Mouse (Mus musculus) liver, embryonic 16.5 days (tissue): ENCODE data around the gene Alk. TPM values are rescaled to one million over a fixed set of nuclear protein-coding genes. Genes with fewer than 3 reads are reported as not detected.

Source experiments
- ATAC-seq: fragments of 200-750 bp; cut with Nextera tagmentation; 2 replicates; pipeline ENCODE4 v1.8.0; 2017; ENCODE audit warnings: low read depth, mild to moderate bottlenecking, moderate number of reproducible peaks, moderate library complexity
- H3K27ac ChIP-seq: fragments of 300-500 bp; sonication (generic); 2 replicates; pipeline ENCODE4 v1.5.1; 2014; ENCODE audit warnings: mild to moderate bottlenecking, low read length
- H3K27me3 ChIP-seq: fragments of 300-500 bp; sonication (generic); 2 replicates; pipeline ENCODE4 v1.6.1; 2014; ENCODE audit warnings: low read depth, low read length, mixed read lengths; ENCODE audit not compliant: control insufficient read depth, insufficient read depth
- H3K36me3 ChIP-seq: fragments of 300-500 bp; sonication (generic); 2 replicates; pipeline ENCODE4 v1.6.1; 2014; ENCODE audit warnings: mild to moderate bottlenecking; ENCODE audit not compliant: control insufficient read depth, insufficient read depth
- H3K4me1 ChIP-seq: fragments of 300-500 bp; sonication (generic); 2 replicates; pipeline ENCODE4 v1.6.1; 2014; ENCODE audit warnings: low read depth, low read length, mixed read lengths; ENCODE audit not compliant: control insufficient read depth
- H3K4me2 ChIP-seq: fragments of 300-500 bp; sonication (generic); 2 replicates; pipeline ENCODE4 v1.6.1; 2014; ENCODE audit warnings: low read depth, low read length, mixed read lengths
- H3K4me3 ChIP-seq: fragments of 300-500 bp; sonication (generic); 2 replicates; pipeline ENCODE4 v1.5.1; 2014; ENCODE audit warnings: low read depth, mild to moderate bottlenecking, low read length
- H3K9ac ChIP-seq: fragments of 300-500 bp; sonication (generic); 2 replicates; pipeline ENCODE4 v1.6.1; 2014; ENCODE audit warnings: low read depth, low read length
- H3K9me3 ChIP-seq: fragments of 300-500 bp; sonication (generic); replicated peaks from 2 replicates; pipeline ENCODE4 v1.6.1; 2016; ENCODE audit warnings: low read length; ENCODE audit not compliant: control insufficient read depth
- WGBS: fragments of 180-500 bp; shearing (Covaris S2); extraction: QIAGEN DNeasy Blood & Tissue Kit; methylation state at CpG from one replicate; pipeline ENCODE4 v1.1.7; 2014; ENCODE audit not compliant: insufficient replicate concordance; 5-methylcytosine and 5-hydroxymethylcytosine counted together
- polyA plus RNA-seq: library from polyadenylated mRNA; unstranded; fragments of >200 nt; fragmentation: Nextera tagmentation; extraction: Ambion mirVana; gene quantifications from 2 replicates; pipeline ENCODE4 v1.2.1, GENCODE M21; 2015

Alk gene
- polyA plus RNA-seq, 1 experiment from 2014 or later = 0.07 TPM

DNA sequence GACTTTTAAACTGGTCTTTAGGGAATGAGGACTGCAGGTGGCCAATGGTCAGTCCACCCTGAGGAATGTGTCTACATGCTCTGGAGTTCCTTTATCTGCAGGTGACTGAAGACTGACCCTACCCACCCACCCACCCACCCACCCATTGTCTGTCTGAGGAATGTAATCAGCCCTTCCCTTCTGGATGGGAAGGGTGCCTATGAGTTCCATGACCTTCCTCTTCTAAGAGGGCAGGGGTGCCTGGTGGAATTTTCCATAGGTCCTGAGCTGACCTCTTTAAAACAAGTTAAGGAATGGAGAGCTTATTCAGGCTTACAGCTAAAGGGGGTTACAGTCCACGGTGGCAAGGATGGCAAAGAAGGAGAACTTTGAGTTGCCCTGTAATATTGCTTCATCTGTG is 43.7 kb downstream of the Alk start:
- 29% methylated on average over 1 of the region's 1 CpGs for WGBS
- no peak overlapping the region for H3K4me2 ChIP-seq
- no peak overlapping the region for H3K4me3 ChIP-seq
- H3K4me1 ChIP-seq = no peaks in the 10 kb centered on the region
- H3K36me3 ChIP-seq = no peaks in the 10 kb centered on the region
- ATAC-seq = no peak
- no peak overlapping the region for H3K27ac ChIP-seq
- H3K9me3 ChIP-seq = no peaks in the 10 kb centered on the region
- no peak overlapping the region for H3K9ac ChIP-seq
- H3K27me3 ChIP-seq = no peaks in the 10 kb centered on the region

DNA sequence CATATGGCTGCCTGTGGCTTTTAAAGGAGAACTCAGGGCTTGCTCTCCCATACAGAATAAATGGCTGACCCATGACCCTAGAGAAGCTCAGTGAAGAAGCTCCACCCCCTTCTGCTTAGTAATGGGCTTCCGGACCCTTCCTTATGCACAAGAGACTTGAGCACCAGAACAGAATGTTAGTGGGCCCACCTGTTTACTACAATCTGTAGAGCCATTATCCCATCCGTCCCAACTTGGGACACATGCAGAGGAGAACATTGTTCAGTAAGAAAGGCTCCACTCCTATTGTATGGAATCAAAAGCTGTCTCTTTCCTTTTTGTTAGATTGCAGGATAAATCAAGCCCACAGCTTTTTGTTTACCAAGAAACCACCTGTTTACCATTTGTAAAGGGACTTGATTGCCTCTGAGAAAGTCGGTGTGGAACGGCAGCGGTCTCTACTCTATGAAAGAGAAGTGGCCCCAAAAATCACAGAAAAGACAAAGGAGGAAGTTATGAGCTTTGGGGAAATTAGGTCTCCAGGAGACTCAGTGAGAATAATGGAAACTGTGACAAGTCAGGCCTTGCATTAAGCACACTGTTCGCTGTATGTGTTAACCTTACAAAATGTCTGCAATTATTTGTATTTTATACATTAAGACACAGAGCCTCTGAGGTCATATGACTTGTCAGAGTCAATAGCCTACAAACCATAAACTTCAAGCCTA is 47.2 kb downstream of the Alk start:
- no peak for ATAC-seq
- no peaks in the 10 kb centered on the region for H3K27me3 ChIP-seq
- no peak overlapping the region for H3K27ac ChIP-seq
- 67% methylated on average over 6 of the region's 6 CpGs for WGBS
- H3K9ac ChIP-seq = no peak overlapping the region
- no peak overlapping the region for H3K4me2 ChIP-seq
- H3K4me1 ChIP-seq = no peaks in the 10 kb centered on the region
- no peak overlapping the region for H3K4me3 ChIP-seq
- H3K36me3 ChIP-seq = no peaks in the 10 kb centered on the region
- H3K9me3 ChIP-seq = no peaks in the 10 kb centered on the region

DNA sequence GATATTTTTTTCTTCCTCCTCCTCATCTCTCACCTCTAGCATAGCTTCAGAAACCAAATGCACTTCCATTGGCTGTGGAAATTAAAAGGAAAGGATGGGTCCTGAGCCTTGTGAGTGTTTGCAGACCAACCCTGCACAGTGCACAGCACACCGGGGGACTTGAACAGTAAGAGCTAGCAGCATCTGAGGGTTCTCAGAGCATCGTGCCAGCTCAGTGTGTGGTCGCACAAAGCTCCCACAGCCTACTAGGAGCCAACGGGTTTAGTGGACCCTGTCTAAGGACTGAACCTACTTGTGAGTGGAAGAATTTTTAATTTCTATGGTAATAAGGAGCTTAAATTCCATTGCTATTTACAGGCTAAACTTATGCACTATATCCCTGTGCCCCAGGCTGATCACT is 58.2 kb downstream of the Alk start:
- no peaks in the 10 kb centered on the region for H3K36me3 ChIP-seq
- ATAC-seq = no peak
- no peaks in the 10 kb centered on the region for H3K4me1 ChIP-seq
- no peaks in the 10 kb centered on the region for H3K27me3 ChIP-seq
- no peak overlapping the region for H3K9ac ChIP-seq
- no peak overlapping the region for H3K4me3 ChIP-seq
- no peak overlapping the region for H3K27ac ChIP-seq
- H3K9me3 ChIP-seq = no peaks in the 10 kb centered on the region
- H3K4me2 ChIP-seq = no peak overlapping the region
- 61% methylated on average over 4 of the region's 4 CpGs for WGBS

DNA sequence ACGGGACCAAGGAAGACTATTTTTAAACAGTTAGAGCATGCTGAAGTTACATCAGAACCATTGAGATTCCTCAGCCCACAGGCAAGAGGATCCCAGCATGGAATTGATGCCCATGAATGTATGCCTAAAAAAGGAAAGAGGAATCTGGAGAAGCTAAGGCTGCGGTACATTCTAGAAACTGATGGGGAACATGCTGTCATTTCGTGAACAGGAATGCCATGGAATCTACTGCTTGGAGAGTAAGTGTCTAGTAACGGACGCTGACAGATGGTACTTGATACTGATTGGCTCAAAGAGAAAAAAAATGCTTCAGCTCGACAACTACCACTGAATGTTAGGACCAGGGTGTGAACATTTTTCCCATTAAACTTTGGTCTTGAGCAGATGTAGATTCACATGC is 69.1 kb downstream of the Alk start:
- H3K4me2 ChIP-seq = no peak overlapping the region
- no peak overlapping the region for H3K9ac ChIP-seq
- no peak for ATAC-seq
- H3K4me3 ChIP-seq = no peak overlapping the region
- H3K27me3 ChIP-seq = no peaks in the 10 kb centered on the region
- WGBS = 64% methylated on average over 6 of the region's 6 CpGs
- H3K4me1 ChIP-seq = no peaks in the 10 kb centered on the region
- no peaks in the 10 kb centered on the region for H3K9me3 ChIP-seq
- no peaks in the 10 kb centered on the region for H3K36me3 ChIP-seq
- no peak overlapping the region for H3K27ac ChIP-seq

DNA sequence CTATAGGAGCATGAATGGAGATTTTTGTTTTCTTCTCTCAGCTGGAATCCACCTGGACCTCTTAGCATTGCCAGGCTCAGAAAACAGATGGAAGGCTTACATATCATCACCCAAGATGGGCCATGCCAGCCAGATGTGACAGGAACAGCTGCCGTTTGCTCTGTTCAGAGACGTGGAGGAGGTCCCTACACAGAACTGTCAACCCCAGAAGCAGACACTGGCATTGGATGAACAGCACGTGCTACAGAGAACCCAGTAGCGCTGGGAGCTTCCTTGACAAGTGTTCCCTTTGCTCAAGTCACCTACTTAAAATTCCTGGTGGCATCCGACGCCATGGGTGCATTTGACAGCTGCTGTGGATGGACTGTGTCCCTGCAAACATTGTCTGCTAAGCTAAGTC is 72.2 kb downstream of the Alk start:
- ATAC-seq = no peak
- no peaks in the 10 kb centered on the region for H3K4me1 ChIP-seq
- H3K36me3 ChIP-seq = no peaks in the 10 kb centered on the region
- no peak overlapping the region for H3K27ac ChIP-seq
- H3K9ac ChIP-seq = no peak overlapping the region
- H3K27me3 ChIP-seq = no peaks in the 10 kb centered on the region
- no peak overlapping the region for H3K4me2 ChIP-seq
- H3K9me3 ChIP-seq = no peaks in the 10 kb centered on the region
- WGBS = 64% methylated on average over 6 of the region's 6 CpGs
- H3K4me3 ChIP-seq = no peak overlapping the region

DNA sequence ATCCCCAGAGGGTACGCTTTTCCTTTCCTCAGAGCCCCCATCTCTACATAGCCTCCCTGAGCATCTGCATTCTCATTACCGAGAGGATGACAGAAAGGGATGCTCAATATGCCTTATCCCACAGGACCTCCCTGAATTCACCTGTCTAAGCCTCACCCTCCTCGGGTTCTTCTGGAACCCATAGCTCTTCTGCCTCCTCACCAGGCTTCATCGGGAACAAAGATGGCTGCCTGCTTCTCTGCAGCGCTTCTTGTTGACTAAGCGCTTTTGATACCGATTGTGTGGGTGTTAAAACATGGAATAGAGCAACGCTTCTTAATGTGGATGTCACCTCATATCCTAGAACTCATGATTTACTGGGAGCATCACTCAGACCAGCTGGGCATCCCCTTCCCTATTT is 75.9 kb downstream of the Alk start:
- H3K36me3 ChIP-seq = no peaks in the 10 kb centered on the region
- H3K4me1 ChIP-seq = no peaks in the 10 kb centered on the region
- H3K27ac ChIP-seq = no peak overlapping the region
- no peak overlapping the region for H3K4me2 ChIP-seq
- H3K27me3 ChIP-seq = no peaks in the 10 kb centered on the region
- no peak overlapping the region for H3K4me3 ChIP-seq
- WGBS = 72% methylated on average over 8 of the region's 8 CpGs
- H3K9ac ChIP-seq = no peak overlapping the region
- no peak for ATAC-seq
- H3K9me3 ChIP-seq = no peaks in the 10 kb centered on the region

DNA sequence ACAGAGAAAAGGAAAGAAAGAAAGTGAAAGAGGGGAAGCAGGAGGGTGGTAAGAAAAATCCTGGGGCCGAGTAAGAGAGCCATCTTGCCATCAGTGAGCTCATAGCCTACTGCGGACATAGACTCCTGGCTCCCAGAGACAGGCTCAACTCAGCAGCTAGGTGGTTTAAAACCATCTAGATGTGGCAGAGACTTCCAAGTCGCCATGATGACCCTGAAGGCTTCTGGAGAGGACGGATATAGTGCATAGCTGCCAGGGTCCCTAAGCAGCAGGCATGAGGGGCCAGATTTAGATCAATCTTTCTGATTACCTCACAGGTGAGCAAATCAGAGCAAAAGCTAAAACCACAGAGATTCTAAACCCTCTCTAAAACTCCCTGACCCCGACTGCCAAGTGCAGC is 76.9 kb downstream of the Alk start:
- ATAC-seq = no peak
- no peaks in the 10 kb centered on the region for H3K4me1 ChIP-seq
- H3K27me3 ChIP-seq = no peaks in the 10 kb centered on the region
- no peak overlapping the region for H3K27ac ChIP-seq
- H3K4me3 ChIP-seq = no peak overlapping the region
- H3K36me3 ChIP-seq = no peaks in the 10 kb centered on the region
- no peak overlapping the region for H3K4me2 ChIP-seq
- no peaks in the 10 kb centered on the region for H3K9me3 ChIP-seq
- no peak overlapping the region for H3K9ac ChIP-seq
- WGBS = 48% methylated on average over 5 of the region's 5 CpGs

DNA sequence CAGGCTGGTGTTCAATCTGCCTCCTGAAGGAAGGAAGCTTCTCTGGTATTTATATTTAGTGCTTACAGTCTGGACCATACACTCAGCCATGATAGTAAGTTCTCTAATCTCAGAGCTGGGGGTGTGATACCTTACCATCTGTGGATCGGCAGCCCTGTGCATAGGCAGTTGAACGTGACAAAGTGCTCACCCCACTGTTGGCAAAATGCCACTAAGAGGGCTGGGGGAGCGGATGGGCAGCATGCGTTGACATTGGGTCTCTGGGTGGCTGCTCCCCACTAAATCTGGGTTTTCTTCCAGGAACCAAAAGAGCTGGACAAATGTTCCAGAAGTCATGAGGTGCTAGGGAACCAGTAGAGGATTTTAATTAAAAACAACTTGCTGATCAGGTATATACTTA is 78.1 kb downstream of the Alk start:
- Histone ChIP-seq H3K4me3 (no peak overlapping the region), H3K9me3 (no peaks in the 10 kb centered on the region), H3K27ac (no peak overlapping the region), H3K4me1 (no peaks in the 10 kb centered on the region), H3K36me3 (no peaks in the 10 kb centered on the region), H3K4me2 (no peak overlapping the region), H3K9ac (no peak overlapping the region), H3K27me3 (no peaks in the 10 kb centered on the region)
- WGBS = 72% methylated on average over 4 of the region's 4 CpGs
- no peak for ATAC-seq

DNA sequence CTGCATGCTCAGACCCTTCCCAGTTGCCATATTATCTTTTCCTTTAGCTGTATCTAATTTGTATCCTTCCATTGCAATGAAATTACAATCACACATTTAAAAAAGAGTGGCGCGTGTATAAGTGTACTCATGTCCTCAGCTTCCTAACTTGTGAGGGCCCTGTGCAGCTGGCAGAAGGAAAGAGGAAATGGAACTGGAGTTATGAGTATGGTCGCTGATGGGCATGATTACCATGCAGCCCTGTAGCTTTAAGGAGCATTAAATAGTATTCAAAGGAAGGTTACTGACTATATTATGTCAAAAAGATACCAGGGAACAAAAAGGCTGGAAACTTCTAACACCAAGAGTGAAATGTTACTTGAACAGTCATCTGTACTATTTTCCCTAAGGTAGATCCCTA is 79.6 kb downstream of the Alk start:
- no peaks in the 10 kb centered on the region for H3K9me3 ChIP-seq
- H3K4me3 ChIP-seq = no peak overlapping the region
- H3K9ac ChIP-seq = no peak overlapping the region
- H3K27me3 ChIP-seq = no peaks in the 10 kb centered on the region
- WGBS = 66% methylated on average over 3 of the region's 3 CpGs
- no peak overlapping the region for H3K27ac ChIP-seq
- no peak for ATAC-seq
- H3K4me1 ChIP-seq = no peaks in the 10 kb centered on the region
- H3K36me3 ChIP-seq = no peaks in the 10 kb centered on the region
- no peak overlapping the region for H3K4me2 ChIP-seq
